Mouse (Mus musculus) kidney, postnatal 10 days (tissue): ENCODE results near the gene Gm42715.
"Not testable (repeated sequence)": the region's sequence is repeated elsewhere in the genome, so short reads cannot be mapped to it uniquely, and the experiment has no call there.

Source experiments
- DNase-seq: peaks from one replicate; pipeline ENCODE4 v3.0.0; 2021; ENCODE audit warnings: mixed read lengths

Gm42715 gene

GRCm38 (mm10) chr7:127519284-127519683, at the start of gene Gm42715:
TSS of gene Gm42715 (plus strand) at chr7:127519584.
- DNase-seq = no peak

GRCm38 (mm10) chr7:127470011-127470715, 49.2 kb upstream of the Gm42715 start:
- peak; percentile 46 for DNase-seq

GRCm38 (mm10) chr7:127470743-127471645, 48.4 kb upstream of the Gm42715 start:
- DNase-seq = peak; percentile 94

DNA sequence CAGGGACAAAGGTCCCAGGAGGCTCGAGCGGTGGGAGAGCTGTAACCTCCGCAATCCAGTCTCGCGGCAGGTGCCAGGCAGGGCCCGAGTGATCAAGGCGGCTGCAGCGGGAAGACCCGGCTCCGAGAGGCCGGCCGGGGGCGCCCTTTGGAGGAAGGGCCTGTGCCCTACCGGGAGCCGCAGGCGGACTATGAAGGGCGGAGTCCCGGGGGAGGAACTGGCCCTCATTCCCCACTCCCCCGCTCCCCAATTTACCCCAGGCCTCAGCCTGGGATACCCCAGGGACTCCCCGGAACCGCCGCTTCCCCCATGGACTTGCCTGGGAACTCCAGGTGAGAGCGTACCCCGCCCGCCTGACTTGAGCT, 47.8 kb upstream of the Gm42715 start:
- peak; percentile 75 for DNase-seq

DNA sequence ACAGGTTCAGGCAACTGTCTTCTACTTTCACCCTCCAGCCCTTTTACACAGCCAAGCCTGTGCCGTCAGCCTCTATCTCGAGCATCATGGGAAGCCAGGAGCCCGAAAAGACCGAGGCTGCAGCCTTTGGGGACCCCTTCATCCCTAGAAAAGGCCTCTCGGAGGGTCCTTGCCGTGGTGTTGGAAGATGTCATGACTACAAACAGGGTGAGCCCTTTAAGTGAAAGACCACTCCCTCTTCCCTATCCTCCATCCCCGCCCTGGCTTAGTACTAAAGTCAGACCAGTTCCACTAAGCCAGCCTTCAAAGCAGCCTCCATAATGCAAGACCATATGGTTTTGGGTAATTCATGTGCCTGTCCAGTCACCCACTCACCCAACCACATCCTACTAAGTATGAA, 47.3 kb upstream of the Gm42715 start:
- DNase-seq = no peak

- DNase-seq = peak; percentile 36
Measured at GRCm38 (mm10) chr7:127473705-127474104, 45.7 kb upstream of the Gm42715 start.

- no peak for DNase-seq
Measured at GRCm38 (mm10) chr7:127474378-127475070, 44.9 kb upstream of the Gm42715 start.

- DNase-seq = no peak
Measured at GRCm38 (mm10) chr7:127475186-127475740, 44.1 kb upstream of the Gm42715 start.

DNA sequence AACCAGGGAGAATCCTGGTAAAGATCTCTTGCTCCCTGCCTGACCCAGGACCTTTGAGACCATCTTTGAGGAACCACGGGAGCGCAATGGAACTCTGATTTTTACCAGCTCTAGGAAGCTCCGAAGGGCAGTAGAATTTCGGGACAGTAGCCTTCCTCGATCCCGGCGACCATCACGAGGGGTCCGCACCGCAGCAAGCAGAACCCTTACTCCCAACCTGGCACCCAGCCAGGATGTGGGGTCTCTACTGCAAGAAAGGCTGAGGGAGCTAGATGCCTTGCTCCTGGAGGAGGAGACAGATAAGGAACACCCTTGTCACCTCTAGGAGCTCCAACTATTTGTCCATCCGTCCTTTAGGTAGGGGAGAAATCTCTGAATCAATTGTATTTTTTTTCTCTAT, 43.0 kb upstream of the Gm42715 start:
- DNase-seq = peak; percentile 45

DNA sequence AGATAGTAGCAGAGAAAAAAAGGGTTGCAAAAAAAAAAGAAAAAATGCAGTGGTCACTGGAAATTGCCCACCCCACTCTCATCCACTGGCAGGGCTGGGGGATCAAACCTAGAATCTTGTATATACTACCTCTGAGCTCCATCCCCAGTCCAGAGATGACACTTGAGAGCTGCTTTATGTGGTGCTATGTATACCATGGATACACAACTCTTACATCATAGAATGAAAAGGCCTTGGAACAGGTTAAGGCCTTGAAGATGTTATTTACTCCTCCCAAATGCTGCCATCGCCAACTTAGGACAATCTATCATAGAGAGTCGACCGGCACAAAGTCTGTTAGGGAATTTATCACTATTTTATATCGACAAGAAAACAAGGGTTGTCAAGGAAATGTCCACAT, 42.5 kb upstream of the Gm42715 start:
- DNase-seq = no peak

DNA sequence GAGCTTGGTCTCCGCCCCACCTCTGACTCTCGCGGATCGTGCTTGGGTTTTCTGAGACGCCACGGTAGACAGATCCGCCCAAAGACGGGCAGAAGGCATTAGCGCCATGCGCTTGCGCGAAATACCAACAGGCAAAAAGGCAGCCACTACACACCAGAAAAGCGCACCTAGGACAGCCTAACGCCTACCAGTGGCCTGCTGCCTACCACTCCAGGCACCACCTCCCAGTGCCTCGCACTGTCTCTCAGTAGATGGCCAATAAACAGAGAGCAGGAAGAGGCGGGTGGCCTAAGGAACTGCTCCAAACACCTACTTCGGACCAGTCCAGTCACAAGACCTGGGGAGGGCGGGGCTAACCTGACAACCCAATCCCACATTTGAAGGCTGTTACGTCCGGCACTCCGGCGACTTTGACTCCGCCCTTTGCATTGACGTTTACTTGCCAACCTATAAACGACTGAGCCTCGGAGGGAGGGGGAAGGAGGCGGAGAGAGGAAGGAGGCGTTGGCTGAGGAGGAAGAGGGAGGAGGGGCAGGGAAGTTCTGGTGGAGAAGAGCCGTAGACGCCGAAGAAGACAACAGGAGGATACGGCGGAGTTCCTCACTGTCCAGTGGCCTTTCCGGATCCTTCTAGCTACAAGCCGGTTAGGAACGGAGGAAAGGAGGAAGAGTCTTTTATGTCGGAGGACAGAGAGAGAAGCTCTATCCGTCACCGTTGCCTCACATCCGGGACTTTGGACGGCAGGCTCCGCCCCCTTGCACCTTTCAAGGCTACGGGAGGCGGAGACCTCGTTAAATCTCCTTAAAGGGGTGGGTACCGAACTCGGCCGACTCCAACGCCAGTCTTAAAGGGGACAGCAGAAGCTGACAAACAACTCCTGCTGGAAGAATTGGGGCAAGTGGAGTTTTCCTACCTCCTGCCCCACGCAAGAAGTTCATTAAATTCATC, 41.4 kb upstream of the Gm42715 start:
- peak; percentile 99 for DNase-seq

- DNase-seq = peak; percentile 98
Measured at GRCm38 (mm10) chr7:127478635-127479317, 40.6 kb upstream of the Gm42715 start, which contains the start of gene Fbrs. TSS of gene Fbrs (plus strand) at chr7:127479199.

GRCm38 (mm10) chr7:127479318-127480225, 39.8 kb upstream of the Gm42715 start:
- DNase-seq = peak; percentile 49

- DNase-seq = no peak
Measured at GRCm38 (mm10) chr7:127480321-127480720, 39.1 kb upstream of the Gm42715 start.

DNA sequence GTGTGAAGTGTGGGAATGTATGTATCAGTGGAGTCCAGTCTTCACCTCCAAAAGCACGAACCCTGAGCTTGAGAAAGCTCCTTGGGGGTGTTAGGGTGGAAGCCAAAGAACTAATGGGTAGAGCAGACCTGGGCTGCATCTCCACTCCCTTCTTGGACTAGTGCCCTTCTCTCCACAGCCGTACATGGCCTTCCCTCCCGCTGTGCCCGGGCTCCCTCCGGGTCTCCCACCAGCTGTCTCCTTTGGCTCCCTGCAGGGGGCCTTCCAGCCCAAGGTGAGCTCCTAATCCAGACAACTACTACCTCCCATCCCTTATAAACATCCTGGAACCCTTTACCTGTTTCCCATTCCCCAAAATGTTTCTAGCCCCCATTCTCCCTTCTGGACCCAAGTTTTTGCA, 34.0 kb upstream of the Gm42715 start:
- no peak for DNase-seq

GRCm38 (mm10) chr7:127488364-127488763, 31.0 kb upstream of the Gm42715 start:
- not testable (repeated sequence) for DNase-seq

- DNase-seq = no peak
Measured at GRCm38 (mm10) chr7:127489982-127490381, 29.4 kb upstream of the Gm42715 start.

DNA sequence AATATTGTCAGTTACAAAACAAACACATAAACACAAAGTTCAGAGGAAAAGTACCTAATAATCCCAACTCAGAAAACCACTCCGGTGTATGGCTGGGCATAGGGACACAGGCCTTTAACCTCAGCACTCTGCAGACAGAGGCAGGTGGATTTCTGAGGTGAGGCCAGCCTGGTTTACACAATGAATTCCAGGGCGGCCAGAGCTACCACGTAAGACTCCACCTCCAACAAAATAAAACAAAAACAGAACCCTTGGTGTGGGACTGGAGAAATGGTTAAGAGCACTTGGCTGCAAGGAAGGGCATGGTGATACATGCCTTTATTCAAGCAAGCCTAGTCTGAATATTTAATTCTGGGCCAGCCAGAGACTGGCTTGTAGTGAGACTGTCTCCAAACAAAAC, 27.5 kb upstream of the Gm42715 start:
- DNase-seq = no peak

DNA sequence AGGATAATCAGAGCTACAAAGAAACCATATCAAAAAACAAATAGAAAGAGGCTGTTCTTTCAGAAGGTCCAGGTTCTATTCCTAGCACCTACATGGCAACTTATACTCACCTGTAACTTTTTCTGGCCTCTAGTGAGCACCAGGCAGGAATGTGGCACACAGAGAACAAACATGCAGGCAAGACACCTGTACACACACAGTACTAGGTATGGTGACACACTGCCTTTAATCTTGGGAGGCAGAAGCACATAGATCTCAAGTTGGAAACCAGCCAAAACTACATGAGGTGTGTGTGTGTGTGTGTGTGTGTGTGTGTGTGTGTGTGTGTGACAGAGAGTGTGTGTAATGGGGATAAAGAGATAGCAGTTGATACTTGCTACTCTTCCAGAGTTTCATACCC, 24.7 kb upstream of the Gm42715 start:
- DNase-seq = no peak

GRCm38 (mm10) chr7:127497382-127497781, 22.0 kb upstream of the Gm42715 start:
- DNase-seq = no peak
